ENCODE assay signal across 9 mouse cellular contexts in genomic region chr5:123989941-123990885, GRCm38 (mm10). TPM values are rescaled to one million over a fixed set of nuclear protein-coding genes. Genes with fewer than 3 reads are reported as not detected.
DNase-seq lines count a peak whose midpoint lies in the region; ATAC-seq and TF ChIP-seq lines count a peak whose summit lies in the region.
"Had no signal": no experiment of that assay in that cellular context is flagged by ENCODE, and none has a peak within 500 bp of the region (broad histone marks: within the 10 kb centered on the region; RNA-seq: fewer than 3 reads in every experiment).

No protein-coding gene starts in this region.

- peak overlapping the region; percentile 16; the same call in 1 of the 2 replicates for H3K9ac ChIP-seq in embryonic facial prominence, embryonic 13.5 days
- no peak overlapping the region for H3K9ac ChIP-seq in neural tube, embryonic 15.5 days (replicated peaks)
- H3K9ac ChIP-seq in stomach, postnatal 0 days (ENCODE audit: low read length), result no peak overlapping the region

- no peak overlapping the region for H3K27ac ChIP-seq in embryonic facial prominence, embryonic 13.5 days
- no peak overlapping the region for H3K27ac ChIP-seq in embryonic facial prominence, embryonic 10.5 days (replicated peaks)
- no peak overlapping the region for H3K27ac ChIP-seq in neural tube, embryonic 15.5 days (replicated peaks)
- no peak overlapping the region for H3K27ac ChIP-seq in stomach, postnatal 0 days (replicated peaks)

- H3K9me3 ChIP-seq in embryonic facial prominence, embryonic 13.5 days, result no peaks in the 10 kb centered on the region
- no peaks in the 10 kb centered on the region for H3K9me3 ChIP-seq in embryonic facial prominence, embryonic 10.5 days
- no peaks in the 10 kb centered on the region for H3K9me3 ChIP-seq in neural tube, embryonic 15.5 days (replicated peaks)
- no peaks in the 10 kb centered on the region for H3K9me3 ChIP-seq in stomach, postnatal 0 days (ENCODE audit: control insufficient read depth, low read length)

- TF ChIP-seq CTCF in stomach, postnatal 0 days (IDR thresholded peaks at IDR 0.05; ENCODE audit: low read depth), result no peak

- H3K27me3 ChIP-seq in embryonic facial prominence, embryonic 13.5 days, result no peaks in the 10 kb centered on the region
- no peaks in the 10 kb centered on the region; the same call in 1 of the 2 replicates for H3K27me3 ChIP-seq in embryonic facial prominence, embryonic 10.5 days (replicated peaks; ENCODE audit: low read depth, poor library complexity, severe bottlenecking)
- peaks cover 7% of the 10 kb centered on the region; the same call in 1 of the 2 replicates for H3K27me3 ChIP-seq in neural tube, embryonic 15.5 days (replicated peaks)
- no peaks in the 10 kb centered on the region for H3K27me3 ChIP-seq in stomach, postnatal 0 days (ENCODE audit: control insufficient read depth, insufficient read depth, low read length)

- 73% methylated on average over 20 of the region's 20 CpGs for WGBS in embryonic facial prominence, embryonic 13.5 days
- 81% methylated on average over 20 of the region's 20 CpGs for WGBS in embryonic facial prominence, embryonic 10.5 days
- 32% methylated on average over 20 of the region's 20 CpGs for whole genome bisulfite sequencing in neural tube, embryonic 15.5 days
- WGBS in stomach, postnatal 0 days, result 61% methylated on average over 20 of the region's 20 CpGs

- no peaks in the 10 kb centered on the region for H3K36me3 ChIP-seq in embryonic facial prominence, embryonic 13.5 days
- H3K36me3 ChIP-seq in embryonic facial prominence, embryonic 10.5 days (replicated peaks), result no peaks in the 10 kb centered on the region; the same call in 1 of the 2 replicates
- H3K36me3 ChIP-seq in neural tube, embryonic 15.5 days, result no peaks in the 10 kb centered on the region
- H3K36me3 ChIP-seq in stomach, postnatal 0 days (ENCODE audit: control insufficient read depth, insufficient read depth, low read length), result no peaks in the 10 kb centered on the region

- ATAC-seq in embryonic facial prominence, embryonic 13.5 days (ENCODE audit: insufficient number of reproducible peaks, insufficient read depth, low FRiP score, low TSS enrichment, low read depth), result no peak
- ATAC-seq in neural tube, embryonic 15.5 days (ENCODE audit: low FRiP score), result no peak
- no peak for ATAC-seq in stomach, postnatal 0 days (ENCODE audit: low FRiP score, low TSS enrichment)

- peaks cover 17% of the 10 kb centered on the region for H3K4me1 ChIP-seq in embryonic facial prominence, embryonic 13.5 days
- peaks cover 57% of the 10 kb centered on the region for H3K4me1 ChIP-seq in embryonic facial prominence, embryonic 10.5 days
- peaks cover 15% of the 10 kb centered on the region for H3K4me1 ChIP-seq in neural tube, embryonic 15.5 days
- H3K4me1 ChIP-seq in stomach, postnatal 0 days (replicated peaks; ENCODE audit: control insufficient read depth, insufficient read depth), result peaks cover 5% of the 10 kb centered on the region; the same call in 1 of the 2 replicates

- no peak overlapping the region for H3K4me2 ChIP-seq in embryonic facial prominence, embryonic 13.5 days
- no peak overlapping the region for H3K4me2 ChIP-seq in neural tube, embryonic 15.5 days
- no peak overlapping the region for H3K4me2 ChIP-seq in stomach, postnatal 0 days (replicated peaks; ENCODE audit: low read depth)

- DNase-seq in embryonic facial prominence, embryonic 10.5 days (ENCODE audit: low spot score), result no peak
- DNase-seq in neural tube, embryonic 10.5 days (ENCODE audit: extremely low spot score, low spot score), result peak; percentile 49
- DNase-seq in lung, postnatal 4 days, result peak; percentile 68 to 83
- no peak for DNase-seq in cerebellum, adult 11 months
- no peak for DNase-seq in stomach, postnatal 0 days (ENCODE audit: low spot score)
- DNase-seq in natural killer cell, adult 2 months (ENCODE audit: low spot score in 2 of 2), result no peak
- DNase-seq: adrenal gland, postnatal 25 days had no signal

- H3K4me3 ChIP-seq in embryonic facial prominence, embryonic 13.5 days, result no peak overlapping the region
- H3K4me3 ChIP-seq in embryonic facial prominence, embryonic 10.5 days, result no peak overlapping the region
- no peak overlapping the region for H3K4me3 ChIP-seq in neural tube, embryonic 15.5 days (replicated peaks)
- H3K4me3 ChIP-seq in stomach, postnatal 0 days (ENCODE audit: low read depth, low read length), result no peak overlapping the region

- no peak for TF ChIP-seq EP300 in stomach, postnatal 0 days (optimal IDR thresholded peaks at IDR 0.05)

RNA-seq across cellular contexts. Expression of gene Hip1r, which starts 16.8 kb away (rescaled TPM):
- 9.6 and 12.3 TPM in 2 replicates for polyA plus RNA-seq in embryonic facial prominence, embryonic 13.5 days (2015; fragmentation: Nextera tagmentation; extraction: Ambion mirVana)
- polyA plus RNA-seq in embryonic facial prominence, embryonic 10.5 days (2016; fragmentation: Nextera tagmentation; extraction: Ambion mirVana), result 8.5 and 10.7 TPM in 2 replicates
- polyA plus RNA-seq in neural tube, embryonic 15.5 days (2015; fragmentation: Nextera tagmentation; extraction: Ambion mirVana), result 24.1 and 31.0 TPM in 2 replicates
- 31.2 and 32.2 TPM in 2 replicates for polyA plus RNA-seq in stomach, postnatal 0 days (2015; fragmentation: Nextera tagmentation; extraction: Ambion mirVana)

RNA-seq across cellular contexts. Expression of gene Vps37b, which starts 41.9 kb away (rescaled TPM):
- 39.0 and 46.0 TPM in 2 replicates for polyA plus RNA-seq in embryonic facial prominence, embryonic 13.5 days (2015; fragmentation: Nextera tagmentation; extraction: Ambion mirVana)
- polyA plus RNA-seq in embryonic facial prominence, embryonic 10.5 days (2016; fragmentation: Nextera tagmentation; extraction: Ambion mirVana), result 43.8 and 47.6 TPM in 2 replicates
- 48.8 and 50.4 TPM in 2 replicates for polyA plus RNA-seq in neural tube, embryonic 15.5 days (2015; fragmentation: Nextera tagmentation; extraction: Ambion mirVana)
- 31.0 and 35.8 TPM in 2 replicates for polyA plus RNA-seq in stomach, postnatal 0 days (2015; fragmentation: Nextera tagmentation; extraction: Ambion mirVana)

RNA-seq across cellular contexts. Expression of gene Ccdc62, which starts 59.7 kb away (rescaled TPM):
- polyA plus RNA-seq in embryonic facial prominence, embryonic 13.5 days (2015; fragmentation: Nextera tagmentation; extraction: Ambion mirVana), result 8.6 and 9.5 TPM in 2 replicates
- polyA plus RNA-seq in embryonic facial prominence, embryonic 10.5 days (2016; fragmentation: Nextera tagmentation; extraction: Ambion mirVana), result 5.0 and 5.9 TPM in 2 replicates
- 5.0 and 6.6 TPM in 2 replicates for polyA plus RNA-seq in neural tube, embryonic 15.5 days (2015; fragmentation: Nextera tagmentation; extraction: Ambion mirVana)
- 5.4 TPM in 2 replicates for polyA plus RNA-seq in stomach, postnatal 0 days (2015; fragmentation: Nextera tagmentation; extraction: Ambion mirVana)

Comparison
In these comparisons a context has a peak if more than half of its experiments do, and no peak if none do; other contexts are left out.
1. DNase-seq: peak in neural tube, embryonic 10.5 days (single experiment) and lung, postnatal 4 days (2 of 2); none in embryonic facial prominence, embryonic 10.5 days (single experiment), cerebellum, adult 11 months (single experiment), stomach, postnatal 0 days (single experiment) and natural killer cell, adult 2 months (0 of 2).